Mouse (Mus musculus) spleen, adult 2 months (tissue): Measurements from ENCODE around the gene Galnt5.

ENCODE experiments used
- CTCF ChIP-seq: fragments of 200-500 bp; IDR thresholded peaks from 2 replicates; pipeline ENCODE4 v1.5.1; 2011; ENCODE audit warnings: mild to moderate bottlenecking, inconsistent platforms; ENCODE audit not compliant: insufficient read depth, insufficient read length, insufficient replicate concordance; ENCODE audit errors: extremely low read depth
- POLR2A ChIP-seq: fragments of 200-500 bp; IDR thresholded peaks from 2 replicates; pipeline ENCODE4 v1.6.1; 2011; ENCODE audit warnings: low read depth, low read length, inconsistent platforms

DNA sequence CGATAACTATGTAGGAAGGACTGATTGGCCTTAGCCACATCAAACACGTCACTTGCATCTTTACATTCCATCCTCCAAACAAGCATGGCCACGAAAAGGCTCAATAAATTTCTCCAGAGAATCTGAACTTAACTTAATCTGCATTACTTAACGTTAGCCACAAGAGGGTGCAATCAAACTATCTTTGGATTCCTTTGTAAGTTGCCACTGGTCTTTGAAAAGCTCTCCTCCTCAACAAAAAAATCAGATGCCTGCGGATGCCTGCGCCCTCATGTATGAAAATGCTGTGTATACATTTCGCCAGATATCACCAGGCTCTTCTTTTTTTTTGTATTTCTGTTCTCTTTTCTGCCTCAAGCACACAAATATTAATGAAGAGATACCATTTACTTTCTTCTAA, 31.7 kb downstream of the Galnt5 start:
- TF ChIP-seq CTCF (peak; percentile 7; the same call in 1 of the 2 replicates), POLR2A (no peak)
